Mouse (Mus musculus): ENCODE measurements at regions not wholly inside any gene's neighbourhood (a gene's known extent, or its start where the extent isn't known, plus 50 kb on each side); places are given as distances from the start of the nearest gene placed in this dataset.

DNA sequence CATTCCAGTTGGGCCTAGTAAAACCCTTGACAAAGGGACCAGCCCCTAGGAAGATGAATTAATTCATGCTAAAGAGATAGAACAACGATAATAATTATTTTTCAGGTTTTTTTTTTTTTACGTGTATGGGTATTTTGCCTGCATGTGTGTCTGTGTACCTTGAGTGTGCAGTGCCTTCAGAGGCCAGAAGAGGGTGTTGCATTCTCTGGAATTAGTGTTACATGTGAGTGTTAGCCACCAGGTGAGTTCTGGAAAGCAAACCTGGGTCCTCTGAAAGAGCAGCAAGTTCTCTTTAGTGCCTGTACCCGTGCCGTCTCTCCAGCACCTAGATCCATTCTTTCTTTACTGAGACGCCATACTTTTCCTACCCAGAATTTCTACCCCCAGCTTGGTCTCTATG is 92.8 kb upstream of the Sox13 start:
- no peak for TF ChIP-seq POLR2A (IDR thresholded peaks at IDR 0.05; ENCODE audit: control insufficient read depth in 1 of 2, insufficient read depth in 1 of 2, low read depth in 1 of 2, low read length in 2 of 2, poor library complexity in 1 of 2)
- no peak for TF ChIP-seq ZC3H11A (IDR thresholded peaks at IDR 0.05; ENCODE audit: low read depth, low read length)
- TF ChIP-seq POLR2AphosphoS5 (IDR thresholded peaks at IDR 0.05; ENCODE audit: borderline replicate concordance, low read depth, low read length) = no peak
- TF ChIP-seq CTCF (IDR thresholded peaks at IDR 0.05 in 2 of 3, conservative IDR thresholded peaks at IDR 0.05 in 1 of 3; ENCODE audit: control insufficient read depth in 1 of 3, insufficient read depth in 1 of 3, low read depth in 2 of 3, low read length in 3 of 3, poor library complexity in 1 of 3, severe bottlenecking in 1 of 3) = 0 out of 6 replicates have a peak, but pooled peaks of 1 of the 3 experiments have one; percentile 5
- no peak for TF ChIP-seq TBP (IDR thresholded peaks at IDR 0.05; ENCODE audit: low read depth, low read length)
- TF ChIP-seq TCF12 (IDR thresholded peaks at IDR 0.05; ENCODE audit: low read depth, low read length) = no peak
- no peak for TF ChIP-seq MEF2A (IDR thresholded peaks at IDR 0.05; ENCODE audit: extremely low read depth, insufficient replicate concordance, low read depth, low read length, poor library complexity, severe bottlenecking)
- TF ChIP-seq MAX (IDR thresholded peaks at IDR 0.05; ENCODE audit: low read length) = no peak
- TF ChIP-seq USF2 (IDR thresholded peaks at IDR 0.05; ENCODE audit: borderline replicate concordance in 1 of 2, insufficient read depth in 1 of 2, low read depth in 1 of 2, low read length in 2 of 2) = no peak
